Mouse (Mus musculus): ENCODE data around the gene 2510039O18Rik. TPM values are rescaled to one million over a fixed set of nuclear protein-coding genes. Genes with fewer than 3 reads are reported as not detected.
A peak's percentile ranks its signal among the peaks of the same experiment; 100 is the strongest.

Gene 2510039O18Rik
- polyA plus RNA-seq, 1 experiment from 2014 or later = 17.7 TPM

GRCm38 (mm10) chr4:147965712-147966111 lies 25.0 kb downstream of the 2510039O18Rik start:
- Histone ChIP-seq H3K36me3 (no peaks in the 10 kb centered on the region), H3K9me3 (no peaks in the 10 kb centered on the region), H3K4me2 (no peak overlapping the region), H3K27me3 (replicated peaks) (no peaks in the 10 kb centered on the region), H3K4me1 (no peaks in the 10 kb centered on the region), H3K27ac (no peak overlapping the region), H3K9ac (no peak overlapping the region), H3K4me3 (replicated peaks) (no peak overlapping the region)
- WGBS = 66% methylated on average over 7 of the region's 7 CpGs
- no peak for ATAC-seq (ENCODE audit: insufficient read depth, low FRiP score, low read depth)

DNA sequence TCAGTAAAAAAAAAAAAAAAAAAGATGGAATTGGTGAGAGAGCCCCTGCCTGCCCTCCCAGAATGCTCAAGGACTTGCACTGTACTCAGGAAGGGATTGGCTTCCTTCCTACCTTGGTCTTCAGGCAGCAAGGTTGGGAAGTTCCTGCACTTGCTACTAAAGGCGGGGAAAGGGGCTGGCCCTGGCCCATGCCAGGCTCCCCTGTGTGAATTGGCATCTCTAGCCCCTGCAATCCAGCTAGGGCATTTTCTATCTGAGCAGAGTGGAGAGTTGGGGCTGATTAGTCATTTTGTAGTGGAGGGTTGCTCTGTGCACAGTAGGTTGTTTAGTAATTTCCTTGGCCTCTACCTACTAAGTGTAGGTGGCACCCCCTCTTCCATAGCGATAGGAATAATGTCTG lies 28.1 kb downstream of the 2510039O18Rik start:
- no peak overlapping the region for H3K27ac ChIP-seq
- H3K4me2 ChIP-seq = no peak overlapping the region
- H3K4me3 ChIP-seq (replicated peaks) = no peak overlapping the region
- no peaks in the 10 kb centered on the region for H3K9me3 ChIP-seq
- no peaks in the 10 kb centered on the region for H3K36me3 ChIP-seq
- no peaks in the 10 kb centered on the region for H3K27me3 ChIP-seq (replicated peaks)
- no peak for ATAC-seq (ENCODE audit: insufficient read depth, low FRiP score, low read depth)
- no peaks in the 10 kb centered on the region for H3K4me1 ChIP-seq
- 73% methylated on average over 2 of the region's 2 CpGs for WGBS
- H3K9ac ChIP-seq = no peak overlapping the region

DNA sequence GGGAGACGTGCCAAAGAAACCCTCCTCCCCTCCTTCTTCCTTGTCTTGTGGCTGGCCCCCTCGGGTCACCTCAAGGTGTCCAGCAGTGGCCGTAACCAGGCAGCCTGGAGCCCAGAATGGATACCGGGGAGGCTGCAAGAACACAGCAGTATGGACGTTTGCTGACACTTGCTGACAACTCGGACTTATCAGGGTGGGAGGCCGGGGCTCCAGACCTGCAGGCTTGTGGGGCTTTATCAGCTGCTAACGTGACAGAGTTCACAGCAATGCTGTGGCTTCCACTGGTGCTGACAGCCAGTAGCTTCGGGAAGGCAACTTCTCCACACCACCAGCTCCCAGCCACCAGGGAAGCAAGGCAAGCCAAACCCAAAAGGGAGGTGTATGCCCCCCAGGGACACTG lies 28.6 kb downstream of the 2510039O18Rik start:
- Histone ChIP-seq H3K9me3 (no peaks in the 10 kb centered on the region), H3K27me3 (replicated peaks) (no peaks in the 10 kb centered on the region), H3K9ac (no peak overlapping the region), H3K27ac (no peak overlapping the region), H3K4me3 (replicated peaks) (no peak overlapping the region), H3K36me3 (no peaks in the 10 kb centered on the region), H3K4me2 (no peak overlapping the region), H3K4me1 (no peaks in the 10 kb centered on the region)
- WGBS = 34% methylated on average over 9 of the region's 9 CpGs
- ATAC-seq (ENCODE audit: insufficient read depth, low FRiP score, low read depth) = no peak

- H3K27ac ChIP-seq = no peak overlapping the region
- H3K9ac ChIP-seq = no peak overlapping the region
- H3K9me3 ChIP-seq = no peaks in the 10 kb centered on the region
- H3K27me3 ChIP-seq (replicated peaks) = no peaks in the 10 kb centered on the region
- 69% methylated on average over 3 of the region's 3 CpGs for WGBS
- no peak overlapping the region for H3K4me3 ChIP-seq (replicated peaks)
- H3K4me1 ChIP-seq = no peaks in the 10 kb centered on the region
- ATAC-seq (ENCODE audit: insufficient read depth, low FRiP score, low read depth) = no peak
- H3K36me3 ChIP-seq = no peaks in the 10 kb centered on the region
- no peak overlapping the region for H3K4me2 ChIP-seq
Measured at GRCm38 (mm10) chr4:147976237-147976636, 35.5 kb downstream of the 2510039O18Rik start.

GRCm38 (mm10) chr4:147977726-147978125 lies 37.0 kb downstream of the 2510039O18Rik start:
- ATAC-seq (ENCODE audit: insufficient read depth, low FRiP score, low read depth) = no peak
- Histone ChIP-seq H3K9ac (no peak overlapping the region), H3K9me3 (no peaks in the 10 kb centered on the region), H3K27ac (no peak overlapping the region), H3K4me2 (no peak overlapping the region), H3K36me3 (no peaks in the 10 kb centered on the region), H3K4me1 (no peaks in the 10 kb centered on the region), H3K27me3 (replicated peaks) (no peaks in the 10 kb centered on the region), H3K4me3 (replicated peaks) (no peak overlapping the region)
- 81% methylated on average over 4 of the region's 4 CpGs for WGBS

- Histone ChIP-seq H3K4me2 (no peak overlapping the region), H3K4me3 (replicated peaks) (no peak overlapping the region), H3K9me3 (no peaks in the 10 kb centered on the region), H3K4me1 (no peaks in the 10 kb centered on the region), H3K9ac (no peak overlapping the region), H3K27ac (no peak overlapping the region), H3K36me3 (no peaks in the 10 kb centered on the region), H3K27me3 (replicated peaks) (no peaks in the 10 kb centered on the region)
- 86% methylated on average over 6 of the region's 6 CpGs for WGBS
- no peak for ATAC-seq (ENCODE audit: insufficient read depth, low FRiP score, low read depth)
Measured at GRCm38 (mm10) chr4:147978391-147978790, 37.7 kb downstream of the 2510039O18Rik start.

GRCm38 (mm10) chr4:147979441-147979860 lies 38.8 kb downstream of the 2510039O18Rik start:
- WGBS = 76% methylated on average over 7 of the region's 7 CpGs
- no peaks in the 10 kb centered on the region for H3K9me3 ChIP-seq

GRCm38 (mm10) chr4:147985205-147986132 lies 44.8 kb downstream of the 2510039O18Rik start, which contains the start of gene Nppb:
Gene Nppb (plus strand): TSS chr4:147985788.
- Histone ChIP-seq H3K4me2 (no peak within 1 kb of the TSS), H3K4me3 (replicated peaks) (no peak within 1 kb of the TSS), H3K9me3 (no peaks in the 10 kb centered on the region), H3K9ac (no peak within 1 kb of the TSS), H3K27me3 (replicated peaks) (no peaks in the 10 kb centered on the region), H3K36me3 (no peaks in the 10 kb centered on the region), H3K27ac (no peak within 1 kb of the TSS), H3K4me1 (no peaks in the 10 kb centered on the region)
- 29% methylated on average over 20 of the region's 20 CpGs for WGBS
- ATAC-seq (ENCODE audit: insufficient read depth, low FRiP score, low read depth) = peak; percentile 60; the same call in 1 of the 2 replicates

More at GRCm38 (mm10) chr4:147979441-147979860, 38.8 kb downstream of the 2510039O18Rik start:
- Histone ChIP-seq H3K27me3 (replicated peaks) (no peaks in the 10 kb centered on the region), H3K9ac (no peak overlapping the region), H3K27ac (no peak overlapping the region), H3K36me3 (no peaks in the 10 kb centered on the region), H3K4me3 (replicated peaks) (no peak overlapping the region), H3K4me1 (no peaks in the 10 kb centered on the region), H3K4me2 (no peak overlapping the region)
- no peak for ATAC-seq (ENCODE audit: insufficient read depth, low FRiP score, low read depth)

DNA sequence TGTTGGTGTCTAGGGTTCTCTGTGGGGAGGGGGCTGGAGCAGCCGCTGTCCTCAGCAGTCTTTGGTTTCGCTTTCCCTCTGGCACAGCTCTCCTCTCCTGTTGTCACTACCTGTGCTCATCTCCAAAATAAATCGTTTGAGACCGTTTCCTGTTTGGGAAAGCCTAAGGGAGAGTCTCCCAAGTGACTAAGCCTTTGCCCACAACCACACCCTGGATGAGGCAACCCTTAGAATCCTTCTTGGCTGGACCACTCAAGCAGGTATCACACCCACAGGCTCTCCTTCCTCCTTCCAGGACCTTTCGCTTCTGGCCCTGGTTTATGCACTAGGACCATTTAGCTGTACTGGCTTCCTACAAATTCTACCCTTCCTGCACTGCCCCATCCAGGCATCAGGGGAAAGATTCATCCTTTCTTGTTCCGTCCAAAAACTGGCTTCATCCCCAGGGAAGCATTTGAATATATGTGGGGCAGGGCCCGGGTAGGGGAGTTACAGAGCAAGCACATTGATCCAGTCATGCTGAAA lies 52.9 kb downstream of the 2510039O18Rik start:
- ATAC-seq (ENCODE audit: insufficient read depth, low FRiP score, low read depth) = no peak
- WGBS = 57% methylated on average over 7 of the region's 7 CpGs
- H3K27ac ChIP-seq = no peak overlapping the region

GRCm38 (mm10) chr4:147995311-147995710 lies 54.6 kb downstream of the 2510039O18Rik start:
- ATAC-seq (ENCODE audit: insufficient read depth, low FRiP score, low read depth) = no peak
- Histone ChIP-seq H3K4me2 (no peak overlapping the region), H3K9ac (no peak overlapping the region), H3K27me3 (replicated peaks) (no peaks in the 10 kb centered on the region), H3K27ac (no peak overlapping the region), H3K4me3 (replicated peaks) (no peak overlapping the region), H3K9me3 (no peaks in the 10 kb centered on the region), H3K4me1 (no peaks in the 10 kb centered on the region), H3K36me3 (no peaks in the 10 kb centered on the region)
- WGBS = 75% methylated on average over 3 of the region's 3 CpGs

More for the DNA sequence above, 52.9 kb downstream of the 2510039O18Rik start:
- Histone ChIP-seq H3K36me3 (no peaks in the 10 kb centered on the region), H3K4me3 (replicated peaks) (no peak overlapping the region), H3K4me2 (no peak overlapping the region), H3K9me3 (no peaks in the 10 kb centered on the region), H3K4me1 (no peaks in the 10 kb centered on the region), H3K9ac (no peak overlapping the region), H3K27me3 (replicated peaks) (no peaks in the 10 kb centered on the region)
